Mouse (Mus musculus): ENCODE measurements at regions not wholly inside any gene's neighbourhood (a gene's known extent, or its start where the extent isn't known, plus 50 kb on each side); places are given as distances from the start of the nearest gene placed in this dataset.

DNA sequence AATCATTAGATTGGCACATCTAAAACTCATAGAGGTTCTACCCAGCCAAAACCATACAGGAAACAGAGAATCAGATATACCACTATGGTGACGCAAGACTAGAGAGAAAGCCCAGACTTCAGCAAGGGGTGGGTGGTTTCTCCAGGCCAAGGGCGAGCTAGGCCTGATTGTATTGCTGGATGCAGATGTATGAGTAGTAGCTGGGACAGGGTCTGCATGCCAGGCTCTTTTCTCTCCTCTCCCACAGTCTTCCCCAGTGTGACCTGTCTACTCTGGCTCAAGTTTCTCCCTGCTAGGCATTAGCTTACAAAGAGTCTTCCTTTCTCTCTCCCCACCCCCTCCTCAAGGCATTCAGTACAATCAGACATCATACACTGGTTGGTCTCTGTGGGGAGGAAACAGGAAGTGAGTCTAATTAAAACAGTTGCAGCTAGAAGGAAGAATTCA is 181.8 kb upstream of the Sesn3 start:
- no peak for DNase-seq (ENCODE audit: low spot score)

DNA sequence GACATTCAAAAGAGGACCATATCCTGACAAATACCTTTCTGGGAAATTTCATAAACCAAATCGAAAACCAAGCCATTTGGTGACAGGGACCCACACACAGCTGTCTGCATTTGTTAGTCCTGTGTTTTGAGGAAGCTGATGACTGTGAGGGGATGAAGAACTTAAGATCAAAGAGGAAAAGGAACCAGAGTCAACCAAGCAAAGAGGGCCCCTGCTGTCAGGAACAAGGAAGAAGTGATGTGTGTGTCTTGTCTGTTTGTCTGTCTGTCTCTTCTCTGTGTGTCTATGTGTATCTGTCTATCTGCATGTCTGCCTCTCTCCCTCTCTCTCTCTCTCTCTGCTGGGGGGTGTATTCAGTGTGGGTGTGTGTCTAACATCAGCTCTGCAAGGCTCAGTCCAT is 171.3 kb upstream of the Sesn3 start:
- DNase-seq (ENCODE audit: low spot score): no peak

DNA sequence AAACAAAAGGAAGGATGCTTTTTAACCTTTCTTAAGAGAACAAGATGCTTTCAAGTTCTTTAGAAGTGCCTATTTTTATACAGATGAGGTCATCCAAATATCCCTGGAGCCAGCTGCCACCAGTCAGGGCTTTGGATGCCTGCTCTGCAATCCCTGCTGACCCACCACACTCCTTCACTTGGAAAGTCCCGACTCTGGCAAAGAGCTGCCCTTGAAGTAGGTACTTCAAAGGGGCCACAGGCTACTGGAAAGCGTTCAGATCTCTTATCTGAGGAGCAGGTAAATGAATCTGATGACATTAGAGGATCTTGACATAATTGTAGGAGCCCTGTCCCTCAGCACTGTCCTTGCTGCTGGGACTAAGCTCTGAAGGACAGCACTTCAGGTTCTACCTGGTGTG is 169.9 kb upstream of the Sesn3 start:
- no peak for DNase-seq (ENCODE audit: low spot score)

DNA sequence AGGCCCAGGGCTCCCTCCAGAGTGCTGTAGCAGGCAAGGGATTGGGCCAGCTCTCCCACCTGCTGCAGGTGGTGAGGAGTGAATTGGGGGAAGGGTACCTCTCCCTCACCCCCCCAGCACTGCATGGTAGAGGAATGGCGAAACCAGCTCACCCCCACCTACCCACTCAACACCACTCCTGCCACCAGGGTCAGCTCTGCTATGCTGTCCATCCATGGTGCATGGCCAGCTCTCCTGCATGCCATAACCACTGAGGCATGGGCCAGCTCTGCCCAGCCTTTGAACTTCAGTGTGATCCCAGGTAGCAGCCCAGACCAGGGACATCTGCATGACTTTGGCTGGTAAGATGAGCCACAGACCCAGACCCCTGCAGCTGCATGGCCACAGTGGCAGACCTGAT is 168.5 kb upstream of the Sesn3 start:
- no peak for DNase-seq (ENCODE audit: low spot score)

DNA sequence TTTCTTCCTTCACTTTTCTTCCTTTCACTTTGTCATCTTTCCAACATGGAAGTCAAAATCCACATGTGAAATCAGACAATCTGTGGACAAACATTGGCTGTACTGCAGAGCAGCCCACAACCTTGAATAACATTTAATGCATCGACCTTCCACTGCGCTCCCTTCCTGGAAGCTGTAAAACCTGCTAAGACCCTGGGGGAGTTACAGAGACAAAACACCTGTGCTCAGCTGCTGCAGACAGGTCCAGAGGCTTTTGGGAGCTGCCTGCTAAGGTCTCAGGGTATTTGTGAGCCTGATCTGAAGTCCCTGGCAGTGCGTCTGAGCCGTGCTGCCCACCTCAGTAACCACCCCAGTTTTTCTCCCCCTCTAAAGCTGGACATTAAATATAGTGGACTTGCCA is 166.1 kb upstream of the Sesn3 start:
- DNase-seq (ENCODE audit: low spot score): no peak

DNA sequence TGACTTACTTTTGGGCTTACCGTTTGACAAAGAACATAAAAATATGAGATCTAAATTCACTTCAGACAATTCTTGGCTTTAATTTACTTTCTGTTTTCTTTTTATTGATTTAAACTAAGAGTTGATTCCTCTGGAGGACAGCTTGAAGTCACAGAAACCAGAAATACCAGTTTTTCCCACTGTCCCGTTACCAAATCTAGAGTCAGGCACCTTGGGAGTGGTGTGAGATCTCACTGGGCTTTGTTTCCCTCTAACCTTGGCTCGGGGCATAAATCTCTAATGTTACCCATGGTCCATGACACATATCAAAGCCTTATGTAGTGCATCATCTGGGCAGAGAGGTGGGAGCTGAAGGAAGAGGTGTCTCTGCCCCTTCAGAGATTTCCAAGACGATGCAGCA is 165.4 kb upstream of the Sesn3 start:
- no peak for DNase-seq (ENCODE audit: low spot score)

DNA sequence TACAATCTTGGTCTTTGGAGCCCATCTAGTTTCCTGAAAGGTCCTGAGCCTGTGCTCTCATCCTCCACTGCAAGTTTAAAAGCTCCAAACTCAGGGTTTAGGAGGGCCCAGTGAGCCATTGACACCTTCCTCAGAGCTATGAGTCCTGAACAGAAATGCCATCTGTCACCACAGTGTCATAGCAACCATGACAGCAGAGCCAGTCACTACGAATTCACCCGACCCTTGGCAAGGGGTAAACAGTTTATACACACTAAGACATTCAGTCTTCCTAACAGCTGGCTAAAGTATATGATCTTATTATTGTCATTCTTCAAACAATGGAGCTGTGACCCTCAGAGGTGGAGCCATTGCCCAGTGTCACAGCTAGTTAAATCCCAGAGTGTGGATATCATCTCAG is 163.2 kb upstream of the Sesn3 start:
- DNase-seq (ENCODE audit: low spot score): no peak

DNA sequence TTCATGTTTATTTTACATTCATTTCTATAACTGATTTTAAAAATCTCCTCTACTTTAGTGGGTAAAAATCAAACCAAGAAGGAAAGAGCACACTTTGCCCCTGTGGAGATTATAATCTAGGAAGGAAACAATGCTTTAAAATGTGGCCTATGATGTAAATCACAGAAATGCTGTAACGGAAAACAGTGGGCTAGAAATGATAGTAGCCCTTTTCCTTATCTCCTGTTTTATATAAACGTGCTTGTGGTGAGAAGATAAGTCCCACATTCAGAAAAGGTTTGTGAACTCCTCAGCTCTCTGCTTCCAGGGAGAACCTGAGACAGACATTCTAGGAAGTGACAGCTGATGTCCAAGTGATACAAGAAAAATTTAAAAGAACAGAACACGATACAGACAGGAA is 159.3 kb upstream of the Sesn3 start:
- no peak for DNase-seq (ENCODE audit: low spot score)

DNA sequence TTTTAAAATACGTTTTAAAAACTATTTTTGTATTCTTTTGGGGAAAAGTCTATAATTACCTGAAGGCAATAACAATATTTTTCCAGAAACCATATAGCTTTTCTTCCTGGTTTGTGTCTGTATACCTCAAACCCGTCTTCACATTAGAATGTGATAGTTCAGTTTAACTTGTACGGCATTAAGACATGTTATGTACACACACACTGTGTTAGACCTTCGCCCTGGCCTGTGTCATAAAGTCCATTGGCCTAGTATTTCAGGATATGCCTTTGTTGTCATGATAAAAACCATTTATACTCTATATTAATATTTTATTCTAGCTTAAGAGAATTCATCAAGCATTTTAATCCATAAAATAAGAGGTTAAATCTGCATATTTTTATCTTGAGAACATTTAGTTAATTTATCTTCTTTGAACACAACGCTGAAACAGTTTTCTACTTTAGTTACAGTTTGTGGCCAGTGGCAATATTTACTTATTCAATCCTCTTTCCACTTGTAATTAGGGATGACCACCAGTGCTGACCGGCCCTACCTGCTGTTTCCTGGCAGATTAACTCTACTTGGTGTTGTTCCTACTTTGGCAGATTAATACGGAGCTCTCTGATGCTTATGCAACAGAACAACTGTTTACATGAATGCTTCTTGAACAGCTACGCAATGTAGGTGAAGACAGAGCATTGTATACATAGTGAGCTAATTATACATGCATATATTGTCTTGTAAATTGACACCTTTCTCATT is 158.6 kb upstream of the Sesn3 start:
- no peak for DNase-seq (ENCODE audit: low spot score)

DNA sequence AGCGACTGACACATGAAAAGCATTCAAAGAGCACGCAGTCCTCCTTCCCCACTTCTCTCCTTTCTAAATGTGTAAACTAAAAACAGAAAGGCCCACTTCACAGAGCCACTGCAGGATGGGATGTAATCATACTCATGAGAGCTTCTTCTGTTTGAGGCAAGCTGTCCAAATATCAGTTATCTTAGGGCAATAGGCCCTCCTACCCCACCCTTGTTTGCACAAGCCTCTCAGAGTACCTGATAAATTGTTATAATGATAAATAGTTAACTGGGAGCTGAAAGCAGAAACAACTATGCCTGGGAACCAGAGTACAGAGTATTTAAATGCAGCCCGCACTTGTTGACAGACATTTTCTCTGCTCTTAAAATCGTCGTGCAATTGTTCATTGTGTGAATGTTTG is 141.5 kb upstream of the Sesn3 start:
- DNase-seq (ENCODE audit: low spot score): no peak

DNA sequence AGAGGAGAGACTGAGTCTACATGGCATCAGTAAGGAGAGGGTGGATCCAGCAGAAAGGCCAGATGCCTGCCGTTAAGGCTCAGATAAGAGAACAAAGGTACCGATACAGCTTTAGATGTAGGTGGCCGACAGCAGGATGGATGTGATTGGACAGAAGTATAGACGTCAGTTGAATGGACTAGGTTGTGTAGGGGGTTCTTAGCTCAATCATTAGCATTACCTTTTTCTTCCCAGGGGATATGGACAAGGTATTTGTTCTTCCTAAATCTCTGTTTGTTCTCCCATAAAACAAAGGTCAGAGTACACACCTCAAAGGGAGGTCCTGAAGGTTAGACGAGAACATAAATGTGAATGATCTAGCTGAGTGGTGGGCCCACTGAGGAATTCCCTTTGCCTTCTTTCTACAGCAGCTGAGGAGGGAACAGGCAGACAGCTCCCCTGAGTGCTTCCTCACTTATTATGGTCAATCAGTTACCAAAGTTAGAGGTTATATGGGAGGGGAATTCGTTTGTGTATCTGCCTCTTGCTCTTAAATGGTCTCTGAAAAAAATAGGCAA is 139.9 kb upstream of the Sesn3 start:
- no peak for DNase-seq (ENCODE audit: low spot score)

DNA sequence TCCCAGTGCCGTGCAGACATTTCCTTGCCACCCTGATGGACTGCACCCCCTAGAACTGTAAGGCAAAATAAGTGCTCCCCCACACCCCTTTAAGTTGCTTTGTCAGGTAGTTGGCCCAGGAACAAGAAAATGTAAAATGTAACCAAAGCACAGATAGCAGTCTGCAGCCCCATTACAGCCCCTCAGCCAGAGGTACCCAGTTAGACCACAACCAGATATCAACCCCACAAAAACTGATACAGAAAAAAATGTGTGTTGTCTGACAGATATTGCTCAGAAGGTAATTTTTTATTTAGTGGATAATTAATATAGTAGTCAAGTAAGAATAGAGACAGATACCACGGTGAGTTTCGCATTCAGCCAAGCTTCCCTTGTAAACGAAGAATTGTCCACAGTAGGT is 133.5 kb upstream of the Sesn3 start:
- DNase-seq (ENCODE audit: low spot score): no peak

DNA sequence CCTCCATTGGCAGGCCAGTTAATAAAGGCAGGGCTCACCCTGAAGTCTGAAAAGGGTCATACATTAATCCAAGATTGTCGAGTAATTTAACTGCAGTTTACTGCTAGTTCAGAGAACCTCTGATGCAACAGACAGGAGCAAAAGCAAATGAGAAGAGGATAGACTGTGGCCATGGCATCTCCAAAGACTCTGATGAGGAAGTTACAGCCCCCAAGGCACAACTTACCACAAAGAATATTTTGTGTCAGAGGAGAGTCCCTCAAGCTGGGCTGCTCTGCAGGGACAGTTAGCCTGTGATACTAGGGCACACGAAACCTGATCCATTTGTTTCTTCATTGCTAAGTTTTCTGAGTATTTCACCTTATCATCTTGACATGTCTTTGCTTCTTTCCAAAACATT is 130.9 kb upstream of the Sesn3 start:
- DNase-seq (ENCODE audit: low spot score): no peak

DNA sequence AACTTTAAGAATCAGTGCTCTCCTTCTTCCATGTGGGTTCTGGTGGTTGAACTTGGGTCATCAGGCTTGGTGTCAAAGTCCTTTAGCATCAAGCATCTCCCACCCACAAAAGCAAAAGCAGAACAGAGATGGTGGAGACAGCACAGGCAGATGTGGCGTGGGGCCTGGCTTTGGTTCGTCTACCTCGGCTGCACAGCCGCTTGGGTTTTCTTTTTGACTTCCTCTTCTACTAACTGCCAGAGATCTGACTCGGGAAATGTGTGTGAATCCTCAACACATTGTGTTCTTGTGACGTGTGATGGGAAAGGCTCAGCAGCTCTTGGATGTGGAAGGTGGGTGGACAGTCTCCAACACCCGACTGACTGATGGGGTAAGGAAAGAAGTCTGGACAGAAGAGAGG is 127.8 kb upstream of the Sesn3 start:
- DNase-seq (ENCODE audit: low spot score): no peak

DNA sequence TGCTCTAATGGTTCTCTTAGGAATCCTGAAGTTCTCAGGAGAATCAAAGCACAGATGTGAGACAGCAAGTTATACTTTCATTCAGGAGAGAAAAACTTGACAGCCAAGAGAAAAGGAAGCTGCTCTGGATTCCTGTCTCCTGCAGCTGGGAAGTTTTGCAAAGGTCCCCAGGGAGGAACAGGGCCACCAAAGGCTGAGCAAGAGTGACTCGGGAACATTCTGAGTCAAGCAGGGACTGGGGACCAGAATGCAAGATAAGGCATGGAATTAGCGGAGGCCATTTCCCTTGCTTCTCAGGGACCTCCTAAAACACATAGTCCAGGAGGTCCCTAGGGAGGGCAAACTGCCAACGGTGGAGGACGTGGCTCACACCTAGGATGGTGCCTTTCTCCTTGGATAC is 127.1 kb upstream of the Sesn3 start:
- no peak for DNase-seq (ENCODE audit: low spot score)

DNA sequence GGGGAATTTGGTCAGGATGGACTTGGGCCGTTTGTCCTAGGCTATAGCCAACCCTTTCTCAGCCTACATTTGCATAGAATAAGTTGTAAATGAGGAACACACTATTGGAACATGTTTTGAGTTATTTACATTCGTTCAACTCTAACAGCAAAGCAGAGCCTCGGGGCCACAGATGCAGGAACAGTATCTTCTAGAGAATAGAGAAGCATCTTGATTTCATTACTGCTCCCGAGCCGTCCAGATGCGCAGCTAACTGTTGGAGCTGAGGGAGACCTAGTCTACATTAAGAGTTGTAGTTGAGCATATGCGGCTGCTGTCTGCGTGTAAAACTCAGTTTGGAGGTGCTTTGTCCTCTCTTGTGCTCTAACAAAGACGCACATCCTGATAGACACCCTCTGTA is 124.6 kb upstream of the Sesn3 start:
- DNase-seq (ENCODE audit: low spot score): no peak

DNA sequence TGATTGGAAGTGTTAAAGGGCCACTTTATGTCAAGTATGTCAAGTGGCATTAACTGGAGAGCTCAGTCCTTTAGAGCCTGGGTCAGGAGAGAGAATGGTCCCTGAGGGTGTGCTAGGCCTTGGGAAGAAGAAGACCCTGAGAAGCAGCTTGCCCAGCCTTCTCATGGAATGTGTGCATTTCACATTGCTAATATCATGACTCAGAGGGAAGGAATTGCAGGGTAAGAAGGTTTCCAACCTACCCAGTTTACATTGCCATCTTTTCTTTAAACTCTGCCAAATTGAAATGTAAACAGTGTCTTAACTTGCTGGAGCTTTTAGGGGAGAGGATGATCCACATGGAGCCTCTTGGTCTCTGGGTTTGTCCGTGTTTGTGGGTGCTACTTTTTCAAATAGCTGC is 117.9 kb upstream of the Sesn3 start:
- no peak for DNase-seq (ENCODE audit: low spot score)

DNA sequence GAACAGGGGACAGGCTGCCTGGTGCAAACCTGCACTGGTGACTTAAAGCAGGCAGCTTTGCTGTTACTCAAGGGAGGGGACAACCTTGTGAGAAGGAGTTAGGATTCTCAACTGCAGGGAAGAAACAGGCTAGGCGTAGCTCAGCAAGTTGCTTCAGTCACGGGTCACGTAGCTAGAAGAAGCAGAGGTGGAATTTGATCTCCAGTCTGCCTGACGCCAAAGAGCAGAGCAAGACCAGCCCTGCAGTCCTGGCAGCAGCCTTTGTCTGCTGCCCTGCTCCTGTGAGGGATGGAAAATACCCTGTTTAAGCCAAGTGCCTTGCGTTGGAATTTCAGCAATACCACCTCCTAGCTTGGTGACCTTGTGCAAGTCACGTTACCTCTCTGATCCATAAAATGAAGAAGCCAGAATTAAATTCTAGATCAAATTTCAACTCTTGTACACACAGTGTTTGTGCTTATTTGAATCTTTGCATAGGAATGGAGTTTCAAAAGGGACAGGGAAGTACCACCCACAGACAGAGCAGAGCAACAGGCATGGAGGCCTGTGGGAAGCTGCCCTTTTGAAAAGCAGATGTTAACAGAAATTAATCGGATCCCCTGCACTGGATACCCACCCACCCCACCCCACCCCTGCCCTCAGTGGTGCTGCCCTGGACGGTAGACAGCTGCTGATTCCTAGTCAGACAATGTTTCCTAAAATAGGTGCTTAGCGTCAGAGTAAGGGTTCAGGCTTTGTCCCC is 116.6 kb upstream of the Sesn3 start:
- DNase-seq (ENCODE audit: low spot score): no peak

DNA sequence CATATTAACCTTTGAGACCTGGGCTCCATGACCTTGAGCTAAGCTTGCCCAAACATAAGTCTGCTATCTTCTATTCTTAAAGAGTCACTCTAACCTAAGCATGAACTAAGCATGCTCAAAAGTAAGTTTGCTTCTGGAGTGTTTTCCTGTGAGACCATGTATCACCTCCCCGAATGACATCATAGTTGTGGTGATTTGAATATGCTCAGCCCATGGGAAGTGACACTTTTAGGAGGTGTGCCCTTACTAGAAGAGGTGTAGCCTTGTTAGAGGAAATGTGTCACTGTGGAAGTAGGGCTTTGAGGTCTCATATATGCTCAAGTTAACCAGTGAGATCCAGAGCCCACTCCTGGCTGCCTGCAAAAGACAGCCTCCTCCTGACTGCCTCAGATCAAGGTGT is 114.7 kb upstream of the Sesn3 start:
- no peak for DNase-seq (ENCODE audit: low spot score)

DNA sequence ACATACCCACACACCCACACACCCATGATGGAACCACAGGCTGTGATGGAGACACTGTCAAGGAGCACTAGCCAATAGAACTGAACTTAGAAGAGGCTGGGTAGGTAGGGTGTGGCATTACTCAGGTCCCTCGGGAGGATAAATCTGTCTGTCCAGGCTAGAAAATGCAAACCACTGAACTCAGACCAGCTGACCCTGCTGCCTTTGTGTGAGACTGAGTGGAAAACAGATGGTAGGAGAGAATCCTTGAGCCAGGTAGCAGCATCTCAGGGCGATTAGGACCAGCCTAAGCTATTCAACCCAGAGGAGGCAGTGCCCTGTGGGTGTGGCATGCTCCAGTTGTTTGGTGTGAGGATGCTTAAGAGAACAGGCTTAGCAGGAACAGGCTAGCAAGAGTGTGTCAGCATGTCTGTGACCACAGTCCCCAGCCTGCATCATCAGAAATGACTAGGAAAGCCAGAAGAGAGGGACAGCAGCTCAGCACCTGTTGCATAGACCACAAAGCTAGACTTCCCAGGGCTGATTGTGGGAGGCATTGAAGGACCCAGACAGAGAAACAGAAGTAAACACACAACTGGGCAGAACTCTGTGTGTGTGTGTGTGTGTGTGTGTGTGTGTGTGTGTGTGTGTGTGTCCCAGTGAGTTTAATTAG is 103.2 kb upstream of the Sesn3 start:
- no peak for DNase-seq (ENCODE audit: low spot score)

DNA sequence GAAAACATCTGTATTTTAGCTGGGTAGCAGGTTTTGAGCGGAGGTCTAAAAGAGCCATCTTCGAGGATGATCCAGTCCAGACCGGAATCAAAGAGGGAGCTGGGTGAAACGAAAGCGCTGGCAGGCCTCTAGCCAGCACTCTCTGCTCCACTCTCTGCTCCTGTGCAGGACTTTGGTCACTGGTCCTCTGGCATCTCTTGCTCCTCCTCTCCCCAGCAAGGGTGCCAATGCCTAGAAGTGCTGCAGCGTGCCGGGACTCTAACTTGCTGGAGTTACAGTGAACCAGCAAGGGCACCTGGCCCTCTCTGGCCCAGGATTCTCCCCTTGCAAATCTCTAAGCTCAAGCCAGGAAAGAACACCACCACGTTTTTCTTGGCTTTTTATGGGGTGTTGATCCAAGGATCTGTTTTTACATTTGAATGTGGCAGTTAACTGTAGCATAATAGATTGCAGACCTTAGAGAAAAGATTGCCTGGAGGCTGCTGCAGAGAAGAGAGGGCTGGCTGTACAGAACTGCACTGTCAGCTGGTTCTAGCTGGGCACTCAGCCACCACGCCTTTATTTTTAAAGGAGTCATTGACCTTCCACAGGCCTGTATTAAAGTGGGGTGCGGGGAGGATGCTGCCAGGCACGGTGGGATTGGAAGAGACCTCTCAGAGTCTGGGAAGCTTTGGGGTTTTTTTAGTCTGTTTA is 101.1 kb upstream of the Sesn3 start:
- peak; percentile 62 for DNase-seq (ENCODE audit: low spot score)

DNA sequence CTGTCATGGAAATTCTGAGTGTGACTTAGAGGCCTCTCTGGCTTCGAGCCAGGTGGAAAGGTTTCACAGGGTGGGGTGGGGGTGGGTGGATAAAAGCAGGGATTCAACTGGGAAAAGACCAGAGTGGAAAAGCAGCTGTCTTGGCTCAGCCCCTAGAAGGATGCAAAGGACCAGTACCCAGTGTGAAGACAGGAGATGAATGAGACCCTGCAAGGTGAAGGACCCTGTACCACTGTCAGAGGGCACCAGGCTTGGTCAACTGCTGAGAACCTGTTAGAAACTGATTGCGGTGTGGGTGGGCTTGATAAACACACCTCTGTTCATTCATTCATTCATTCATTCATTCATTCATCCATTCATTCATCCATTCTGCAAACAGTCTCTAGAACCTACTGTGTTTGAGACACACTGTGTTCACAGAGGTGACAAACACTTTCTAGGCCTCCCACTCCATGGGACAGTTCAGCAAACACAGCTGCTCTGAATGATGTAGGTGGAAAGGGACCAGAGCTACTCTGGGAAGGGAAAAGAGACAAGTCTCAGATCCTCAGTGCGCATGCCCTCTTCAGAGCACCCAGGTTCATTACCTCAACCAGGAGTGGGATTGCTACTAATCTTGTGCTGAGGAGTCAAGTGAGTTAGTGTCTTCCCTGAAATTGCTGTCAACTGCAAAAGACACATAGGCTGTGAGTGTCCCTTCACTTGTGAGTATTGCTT is 100.4 kb upstream of the Sesn3 start:
- no peak for DNase-seq (ENCODE audit: low spot score)
